Mouse (Mus musculus): ENCODE measurements around the gene Gpkow.

GRCm38 (mm10) chrX:7725841-7726240 lies 28.9 kb downstream of the Gpkow start:
- TF ChIP-seq CTCF (IDR thresholded peaks at IDR 0.05; ENCODE audit: control insufficient read depth, insufficient read depth, insufficient read length) (no peak), MAX (IDR thresholded peaks at IDR 0.05) (no peak), USF1 (IDR thresholded peaks at IDR 0.05; ENCODE audit: low read depth) (no peak), MYOG (IDR thresholded peaks at IDR 0.05; ENCODE audit: control insufficient read depth, extremely low read depth, insufficient read length) (no peak), MYOD1 (IDR thresholded peaks at IDR 0.05; ENCODE audit: control insufficient read depth, insufficient read length, low read depth) (no peak), FOSL1 (IDR thresholded peaks at IDR 0.05; ENCODE audit: insufficient read depth, low read length, poor library complexity, severe bottlenecking) (no peak)

Measured in C2C12 (cell line).